Mouse (Mus musculus) ES-Bruce4 (cell line): ENCODE results near the gene Gm12185.

Source experiments
- CTCF ChIP-seq: IDR thresholded peaks from one replicate; pipeline ENCODE4 v1.8.1; 2011; ENCODE audit warnings: low read depth, low read length
- EP300 ChIP-seq: IDR thresholded peaks from 2 replicates; pipeline ENCODE4 v1.6.1; 2011; ENCODE audit warnings: low read depth, low read length; ENCODE audit not compliant: insufficient read depth
- POLR2A ChIP-seq: IDR thresholded peaks from one replicate; pipeline ENCODE4 v1.8.1; 2011; ENCODE audit warnings: low read length; ENCODE audit not compliant: insufficient read depth

- TF ChIP-seq POLR2A (no peak), CTCF (no peak), EP300 (no peak)
Observed at GRCm38 (mm10) chr11:48870781-48871180, 121.2 kb downstream of the Gm12185 start.
